Mouse (Mus musculus) lung, embryonic 15.5 days (tissue): ENCODE data around the gene Tmem9b. TPM values are rescaled to one million over a fixed set of nuclear protein-coding genes. Genes with fewer than 3 reads are reported as not detected.

Source experiments
- ATAC-seq: fragments of 200-750 bp; cut with Nextera tagmentation; 2 replicates; pipeline ENCODE4 v1.8.0; 2017; ENCODE audit warnings: moderate number of reproducible peaks, borderline replicate concordance; ENCODE audit not compliant: low FRiP score, low TSS enrichment; ENCODE audit errors: extremely low read depth
- H3K27ac ChIP-seq: fragments of 300-500 bp; sonication (generic); 2 replicates; pipeline ENCODE4 v1.5.1; 2015; ENCODE audit warnings: moderate library complexity, mild to moderate bottlenecking, inconsistent platforms
- H3K27me3 ChIP-seq: fragments of 300-500 bp; sonication (generic); 2 replicates; pipeline ENCODE4 v1.6.1; 2015; ENCODE audit warnings: inconsistent platforms
- H3K36me3 ChIP-seq: fragments of 300-500 bp; sonication (generic); 2 replicates; pipeline ENCODE4 v1.6.1; 2015; ENCODE audit warnings: inconsistent platforms
- H3K4me1 ChIP-seq: fragments of 300-500 bp; sonication (generic); 2 replicates; pipeline ENCODE4 v1.6.1; 2015; ENCODE audit warnings: inconsistent platforms
- H3K4me2 ChIP-seq: fragments of 300-500 bp; sonication (generic); 2 replicates; pipeline ENCODE4 v1.6.1; 2015; ENCODE audit warnings: inconsistent platforms, mild to moderate bottlenecking, moderate library complexity
- H3K4me3 ChIP-seq: fragments of 300-500 bp; sonication (generic); 2 replicates; pipeline ENCODE4 v1.5.1; 2015; ENCODE audit warnings: mild to moderate bottlenecking, inconsistent platforms
- H3K9ac ChIP-seq: fragments of 300-500 bp; sonication (generic); 2 replicates; pipeline ENCODE4 v1.6.1; 2015; ENCODE audit warnings: inconsistent platforms
- H3K9me3 ChIP-seq: fragments of 300-500 bp; sonication (generic); 2 replicates; pipeline ENCODE4 v1.6.1; 2016; ENCODE audit warnings: inconsistent platforms
- WGBS: fragments of 180-500 bp; shearing (Covaris S2); methylation state at CpG from one replicate; pipeline ENCODE4 v1.1.7; 2015; 5-methylcytosine and 5-hydroxymethylcytosine counted together
- polyA plus RNA-seq: library from polyadenylated mRNA; unstranded; fragments of >200 nt; fragmentation: Nextera tagmentation; extraction: Ambion mirVana; gene quantifications from 2 replicates; pipeline ENCODE4 v1.2.1, GENCODE M21; 2015

The Tmem9b gene
- 56.6 and 59.9 TPM in 2 replicates for polyA plus RNA-seq

DNA sequence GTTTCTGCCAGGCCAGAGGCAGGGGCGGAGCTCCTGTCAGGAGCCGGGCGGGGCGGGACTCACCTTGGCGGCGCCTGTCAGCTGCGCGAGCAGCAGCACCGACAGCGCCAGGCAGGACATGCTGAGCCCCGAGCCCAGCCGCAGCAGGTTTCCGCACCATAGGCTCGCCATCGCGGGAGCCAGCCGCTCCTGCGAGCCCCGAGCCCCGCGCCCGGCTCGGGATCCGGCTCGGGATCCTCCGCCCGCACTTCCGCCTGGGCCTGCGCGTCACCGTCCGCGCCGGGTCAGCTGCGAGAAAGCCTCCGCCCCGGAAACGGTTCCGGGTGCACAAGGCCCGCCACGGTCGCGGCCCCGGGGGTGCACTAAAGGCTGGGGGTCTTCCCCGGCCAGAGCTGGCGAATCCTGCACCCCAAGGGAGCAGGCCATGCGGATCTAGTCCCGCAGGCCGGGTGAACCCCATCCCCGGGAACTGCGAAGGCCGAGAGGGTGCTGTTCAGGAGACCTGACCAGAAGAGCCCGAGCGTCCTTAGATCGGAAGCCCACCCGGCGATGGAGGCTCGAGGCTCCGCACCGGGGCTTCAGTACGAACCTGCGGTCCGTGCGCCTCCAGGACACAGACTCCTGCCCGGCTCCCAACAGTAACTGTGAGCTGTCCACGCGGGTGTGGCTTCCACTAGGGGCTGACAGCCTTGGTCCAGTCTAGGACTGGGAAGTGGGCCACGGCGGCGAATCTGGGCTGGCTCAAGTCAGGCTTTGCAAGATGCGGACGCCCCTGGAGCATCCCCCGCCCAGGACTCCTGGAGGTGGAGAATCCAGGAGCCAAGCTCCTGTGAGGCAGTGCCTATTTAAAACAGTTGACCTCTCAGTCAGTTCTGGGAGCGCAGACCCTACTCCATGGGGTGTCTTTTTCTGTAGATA is at the start of gene Tmem9b:
Gene Tmem9b, minus strand, starts transcription at position 868 of the 918 bp plus-strand sequence.
- H3K4me1 ChIP-seq = peaks cover 20% of the 10 kb centered on the region; the same call in 1 of the 2 replicates
- H3K9ac ChIP-seq = peak within 1 kb of the TSS; percentile 90
- H3K9me3 ChIP-seq = no peaks in the 10 kb centered on the region
- peak within 1 kb of the TSS; percentile 76 for H3K27ac ChIP-seq
- ATAC-seq = peak; percentile 88
- peak within 1 kb of the TSS; percentile 88 for H3K4me3 ChIP-seq
- H3K27me3 ChIP-seq = no peaks in the 10 kb centered on the region
- peak within 1 kb of the TSS; percentile 82 for H3K4me2 ChIP-seq
- H3K36me3 ChIP-seq = no peaks in the 10 kb centered on the region
- under 1% methylated on average over 74 of the region's 74 CpGs for WGBS

- Histone ChIP-seq H3K4me3 (no peak overlapping the region), H3K4me1 (peaks cover 5% of the 10 kb centered on the region), H3K9ac (no peak overlapping the region), H3K27ac (no peak overlapping the region), H3K27me3 (no peaks in the 10 kb centered on the region), H3K4me2 (no peak overlapping the region), H3K36me3 (no peaks in the 10 kb centered on the region), H3K9me3 (no peaks in the 10 kb centered on the region)
- 78% methylated on average over 4 of the region's 4 CpGs for WGBS
- ATAC-seq = no peak
Observed at GRCm38 (mm10) chr7:109800626-109801025, 48.0 kb upstream of the Tmem9b start.

DNA sequence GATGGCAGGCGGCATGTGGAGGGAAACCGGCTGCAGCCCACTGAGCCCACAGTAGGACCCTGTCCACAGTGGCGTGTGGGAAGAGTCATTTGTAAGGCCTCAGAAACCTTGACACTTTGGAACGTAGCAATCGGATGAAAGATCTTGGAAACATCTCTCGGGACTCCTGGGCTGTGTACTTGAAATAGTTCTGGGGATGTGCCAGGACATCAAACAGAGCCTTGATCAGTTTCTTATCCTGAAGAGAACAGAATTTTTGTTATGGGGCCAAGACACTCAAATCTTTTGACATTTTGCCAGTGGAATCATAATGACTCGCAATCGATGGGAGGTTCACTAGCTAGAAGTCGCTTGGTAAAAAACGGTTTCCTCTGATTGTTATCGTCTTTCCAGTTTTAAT is 46.5 kb upstream of the Tmem9b start:
- Histone ChIP-seq H3K27ac (no peak overlapping the region), H3K9me3 (no peaks in the 10 kb centered on the region), H3K4me3 (no peak overlapping the region), H3K36me3 (no peaks in the 10 kb centered on the region), H3K4me1 (peaks cover 14% of the 10 kb centered on the region), H3K27me3 (no peaks in the 10 kb centered on the region), H3K9ac (no peak overlapping the region), H3K4me2 (no peak overlapping the region)
- peak; percentile 38; the same call in 1 of the 2 replicates for ATAC-seq
- WGBS = 38% methylated on average over 11 of the region's 11 CpGs

- Histone ChIP-seq H3K36me3 (no peaks in the 10 kb centered on the region), H3K4me2 (no peak overlapping the region), H3K27ac (peak overlapping the region; percentile 39; the same call in 1 of the 2 replicates), H3K9ac (no peak overlapping the region), H3K27me3 (no peaks in the 10 kb centered on the region), H3K4me1 (peaks cover 14% of the 10 kb centered on the region), H3K4me3 (no peak overlapping the region), H3K9me3 (no peaks in the 10 kb centered on the region)
- WGBS = 22% methylated on average over 5 of the region's 5 CpGs
- ATAC-seq = peak; percentile 43; the same call in 1 of the 2 replicates
Observed at GRCm38 (mm10) chr7:109795564-109795963, 42.9 kb upstream of the Tmem9b start.

- Histone ChIP-seq H3K27ac (no peak overlapping the region), H3K27me3 (no peaks in the 10 kb centered on the region), H3K4me3 (no peak overlapping the region), H3K4me1 (peaks cover 9% of the 10 kb centered on the region), H3K9me3 (no peaks in the 10 kb centered on the region), H3K36me3 (no peaks in the 10 kb centered on the region), H3K9ac (no peak overlapping the region), H3K4me2 (no peak overlapping the region)
- WGBS = 72% methylated on average over 2 of the region's 2 CpGs
- ATAC-seq = no peak
Observed at GRCm38 (mm10) chr7:109794556-109794955, 41.9 kb upstream of the Tmem9b start.

- Histone ChIP-seq H3K4me3 (no peak overlapping the region), H3K4me1 (peaks cover 9% of the 10 kb centered on the region), H3K27ac (no peak overlapping the region), H3K9ac (no peak overlapping the region), H3K36me3 (no peaks in the 10 kb centered on the region), H3K4me2 (no peak overlapping the region), H3K27me3 (no peaks in the 10 kb centered on the region), H3K9me3 (no peaks in the 10 kb centered on the region)
- ATAC-seq = no peak
- WGBS = 63% methylated on average over 2 of the region's 2 CpGs
Observed at GRCm38 (mm10) chr7:109792759-109793158, 40.1 kb upstream of the Tmem9b start.

GRCm38 (mm10) chr7:109790818-109791217 is 38.1 kb upstream of the Tmem9b start:
- no peaks in the 10 kb centered on the region for H3K9me3 ChIP-seq
- ATAC-seq = no peak
- no peaks in the 10 kb centered on the region for H3K36me3 ChIP-seq
- no peak overlapping the region for H3K4me3 ChIP-seq
- H3K4me2 ChIP-seq = no peak overlapping the region
- no peak overlapping the region for H3K27ac ChIP-seq
- H3K27me3 ChIP-seq = no peaks in the 10 kb centered on the region
- H3K9ac ChIP-seq = no peak overlapping the region
- 61% methylated on average over 3 of the region's 3 CpGs for WGBS
- H3K4me1 ChIP-seq = peaks cover 9% of the 10 kb centered on the region

GRCm38 (mm10) chr7:109787860-109788259 is 35.2 kb upstream of the Tmem9b start:
- no peak for ATAC-seq
- WGBS = 70% methylated on average over 2 of the region's 2 CpGs
- H3K27me3 ChIP-seq = peaks cover 14% of the 10 kb centered on the region
- no peaks in the 10 kb centered on the region for H3K9me3 ChIP-seq
- H3K36me3 ChIP-seq = no peaks in the 10 kb centered on the region
- no peak overlapping the region for H3K27ac ChIP-seq
- H3K4me1 ChIP-seq = no peaks in the 10 kb centered on the region
- H3K9ac ChIP-seq = no peak overlapping the region
- no peak overlapping the region for H3K4me2 ChIP-seq
- H3K4me3 ChIP-seq = no peak overlapping the region

- Histone ChIP-seq H3K27me3 (peaks cover 58% of the 10 kb centered on the region), H3K4me1 (peaks cover 14% of the 10 kb centered on the region), H3K27ac (no peak overlapping the region), H3K36me3 (no peaks in the 10 kb centered on the region), H3K4me3 (no peak overlapping the region), H3K9ac (no peak overlapping the region), H3K4me2 (no peak overlapping the region), H3K9me3 (no peaks in the 10 kb centered on the region)
- 19% methylated on average over 7 of the region's 7 CpGs for WGBS
- ATAC-seq = no peak
Observed at GRCm38 (mm10) chr7:109783281-109783680, 30.6 kb upstream of the Tmem9b start.

GRCm38 (mm10) chr7:109781470-109782203 is 29.0 kb upstream of the Tmem9b start, which contains the start of gene Nrip3:
Gene Nrip3 (minus strand): TSS chr7:109782025.
- WGBS = 2% methylated on average over 52 of the region's 52 CpGs
- Histone ChIP-seq H3K4me3 (peak within 1 kb of the TSS; percentile 41), H3K9ac (peak within 1 kb of the TSS; percentile 33; the same call in 1 of the 2 replicates)

DNA sequence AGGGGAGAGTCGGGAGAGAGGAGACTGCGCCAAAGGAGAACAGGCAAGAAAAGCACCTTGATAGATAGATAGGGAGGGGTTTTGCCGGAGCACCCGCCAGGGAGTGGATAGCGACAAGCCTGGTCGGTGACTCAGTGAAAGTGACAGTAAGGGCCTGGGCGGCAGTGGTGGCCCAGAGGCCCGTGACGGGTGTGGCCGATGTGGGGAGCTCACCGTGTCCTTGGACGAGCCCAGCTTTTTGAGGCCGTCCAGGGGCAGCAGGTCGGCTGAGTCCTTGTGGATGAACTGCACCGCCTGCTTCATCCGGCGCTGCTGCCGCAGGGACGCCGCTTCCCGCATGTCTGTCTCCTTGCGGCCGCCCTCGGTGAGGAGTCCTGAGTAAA is 28.4 kb upstream of the Tmem9b start:
- Histone ChIP-seq H3K9me3 (no peaks in the 10 kb centered on the region), H3K27me3 (peaks cover 65% of the 10 kb centered on the region), H3K9ac (peak overlapping the region; percentile 33; the same call in 1 of the 2 replicates), H3K4me2 (peak overlapping the region; percentile 92), H3K4me3 (peak overlapping the region; percentile 41), H3K36me3 (no peaks in the 10 kb centered on the region), H3K4me1 (peaks cover 14% of the 10 kb centered on the region), H3K27ac (no peak overlapping the region)
- 1% methylated on average over 24 of the region's 24 CpGs for WGBS
- ATAC-seq = peak; percentile 66; the same call in 1 of the 2 replicates

More at GRCm38 (mm10) chr7:109781470-109782203, 29.0 kb upstream of the Tmem9b start, which contains the start of gene Nrip3:
- no peaks in the 10 kb centered on the region for H3K36me3 ChIP-seq
- no peaks in the 10 kb centered on the region for H3K9me3 ChIP-seq
- H3K4me2 ChIP-seq = peak within 1 kb of the TSS; percentile 92
- no peak within 1 kb of the TSS for H3K27ac ChIP-seq
- peaks cover 14% of the 10 kb centered on the region for H3K4me1 ChIP-seq
- ATAC-seq = peak; percentile 86
- peaks cover 65% of the 10 kb centered on the region for H3K27me3 ChIP-seq
